22 mouse cellular contexts compared by ENCODE assay signal in the genomic region with DNA sequence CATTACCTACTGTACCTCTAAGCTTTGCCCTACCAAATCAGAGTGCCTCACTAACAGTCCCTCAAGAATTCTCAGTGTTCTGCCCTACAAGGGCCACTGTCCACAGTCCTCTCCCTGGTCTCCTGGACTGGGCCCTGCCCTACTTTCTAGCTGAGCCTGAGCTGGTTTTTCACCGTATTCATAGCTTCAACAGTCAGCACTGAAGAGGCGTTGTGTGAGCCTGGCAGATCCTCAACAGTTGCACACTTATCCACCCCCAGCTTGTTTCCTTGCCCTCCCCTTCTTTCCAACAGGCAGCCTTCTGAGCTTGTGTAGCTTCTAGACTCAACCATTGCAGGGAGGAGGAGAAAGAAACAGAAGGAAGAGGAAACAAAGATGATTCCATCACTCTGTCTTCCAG.
A peak's percentile ranks its signal among the peaks of the same experiment; 100 is the strongest.
DNase-seq lines count a peak whose midpoint lies in the region; ATAC-seq and TF ChIP-seq lines count a peak whose summit lies in the region.
"Had no signal": no experiment of that assay in that cellular context is flagged by ENCODE, and none has a peak within 500 bp of the region (broad histone marks: within the 10 kb centered on the region; RNA-seq: fewer than 3 reads in every experiment).

No protein-coding gene starts in this region.

- H3K27ac ChIP-seq in limb, embryonic 11.5 days (replicated peaks; ENCODE audit: low read depth, low read length), result no peak overlapping the region
- no peak overlapping the region for H3K27ac ChIP-seq in limb, embryonic 10.5 days
- peak overlapping the region; percentile 68 for H3K27ac ChIP-seq in layer of hippocampus, adult 2 months
- H3K27ac ChIP-seq in kidney, embryonic 14.5 days (ENCODE audit: low read depth, low read length), result no peak overlapping the region
- H3K27ac ChIP-seq: embryonic facial prominence, embryonic 12.5 days; midbrain, embryonic 10.5 days; neural tube, embryonic 13.5 days had no signal

- no peaks in the 10 kb centered on the region for H3K9me3 ChIP-seq in limb, embryonic 11.5 days (ENCODE audit: control insufficient read depth, low read length)
- H3K9me3 ChIP-seq in limb, embryonic 10.5 days (replicated peaks), result no peaks in the 10 kb centered on the region
- no peaks in the 10 kb centered on the region for H3K9me3 ChIP-seq in kidney, embryonic 14.5 days (ENCODE audit: control insufficient read depth, low read length)
- H3K9me3 ChIP-seq: embryonic facial prominence, embryonic 12.5 days; heart, embryonic 12.5 days; midbrain, embryonic 10.5 days; neural tube, embryonic 13.5 days had no signal

- intact Hi-C loops in left cerebral cortex, postnatal 25 days (cut with DNase I), result loop anchor here (5.0 kb wide), 1 partner anchor 156 kb away; the partner anchor contains the start of gene Thrb

- no peaks in the 10 kb centered on the region for H3K36me3 ChIP-seq in limb, embryonic 11.5 days (ENCODE audit: control insufficient read depth, insufficient read depth, low read length)
- no peaks in the 10 kb centered on the region for H3K36me3 ChIP-seq in limb, embryonic 10.5 days
- no peaks in the 10 kb centered on the region for H3K36me3 ChIP-seq in kidney, embryonic 14.5 days (ENCODE audit: control insufficient read depth, insufficient read depth, low read length)
- H3K36me3 ChIP-seq: embryonic facial prominence, embryonic 12.5 days; heart, embryonic 12.5 days; midbrain, embryonic 10.5 days; neural tube, embryonic 13.5 days had no signal

- TF ChIP-seq CTCF in layer of hippocampus, adult 2 months (conservative IDR thresholded peaks at IDR 0.05), result no peak

- peak; percentile 4 for DNase-seq in limb, embryonic 11.5 days (ENCODE audit: low spot score)
- DNase-seq in limb, embryonic 10.5 days (ENCODE audit: low spot score), result no peak
- DNase-seq in layer of hippocampus, adult 2 months (ENCODE audit: low spot score in 2 of 2), result peak; percentile 51 to 73
- peak; percentile 55 to 95 for DNase-seq in left cerebral cortex, postnatal 25 days (ENCODE audit: low spot score in 2 of 2)
- no peak for DNase-seq in gastrocnemius, postnatal 25 days
- DNase-seq in retina, postnatal 1 day, result no peak
- DNase-seq: adrenal gland, postnatal 25 days; cerebellum, adult 2 months; forebrain, postnatal 0 days; kidney, adult 2 months; lung, adult 2 months; lung, postnatal 36 days; thymus, adult 2 months had no signal

- no peak for ATAC-seq in limb, embryonic 11.5 days (ENCODE audit: insufficient number of reproducible peaks, low FRiP score, low TSS enrichment, low read depth)
- ATAC-seq in kidney, embryonic 14.5 days (ENCODE audit: low FRiP score, low TSS enrichment), result no peak
- ATAC-seq: activated CD4-positive, CD25-positive, alpha-beta regulatory T cell, adult 4 months; forebrain, postnatal 0 days; hindbrain, embryonic 16.5 days; Patski had no signal

- no peak overlapping the region for H3K4me2 ChIP-seq in limb, embryonic 11.5 days (ENCODE audit: low read depth, severe bottlenecking)
- H3K4me2 ChIP-seq in kidney, embryonic 14.5 days (replicated peaks; ENCODE audit: low read depth, low read length), result no peak overlapping the region
- H3K4me2 ChIP-seq: embryonic facial prominence, embryonic 12.5 days; heart, embryonic 12.5 days; liver, embryonic 11.5 days; neural tube, embryonic 13.5 days had no signal

- H3K27me3 ChIP-seq in limb, embryonic 11.5 days (ENCODE audit: control insufficient read depth, insufficient read depth, low read length), result no peaks in the 10 kb centered on the region
- H3K27me3 ChIP-seq in limb, embryonic 10.5 days (ENCODE audit: low read depth, poor library complexity, severe bottlenecking), result no peaks in the 10 kb centered on the region
- no peaks in the 10 kb centered on the region for H3K27me3 ChIP-seq in kidney, embryonic 14.5 days (ENCODE audit: control insufficient read depth, insufficient read depth, low read length)
- H3K27me3 ChIP-seq: embryonic facial prominence, embryonic 12.5 days; heart, embryonic 12.5 days; neural tube, embryonic 13.5 days; Patski had no signal

- H3K9ac ChIP-seq in limb, embryonic 11.5 days (ENCODE audit: low read length), result no peak overlapping the region
- H3K9ac ChIP-seq in kidney, embryonic 14.5 days (ENCODE audit: low read depth, low read length), result no peak overlapping the region
- H3K9ac ChIP-seq: embryonic facial prominence, embryonic 12.5 days; forebrain, postnatal 0 days; heart, embryonic 12.5 days; neural tube, embryonic 13.5 days had no signal

- WGBS in limb, embryonic 11.5 days, result 89% methylated on average over 2 of the region's 2 CpGs
- 86% methylated on average over 2 of the region's 2 CpGs for WGBS in limb, embryonic 10.5 days
- WGBS in kidney, embryonic 14.5 days, result 93% methylated on average over 2 of the region's 2 CpGs

- no peaks in the 10 kb centered on the region for H3K4me1 ChIP-seq in limb, embryonic 11.5 days (ENCODE audit: control insufficient read depth, insufficient read depth, low read length)
- no peaks in the 10 kb centered on the region for H3K4me1 ChIP-seq in limb, embryonic 10.5 days
- no peaks in the 10 kb centered on the region for H3K4me1 ChIP-seq in kidney, embryonic 14.5 days (ENCODE audit: control insufficient read depth, insufficient read depth, low read length)
- H3K4me1 ChIP-seq: embryonic facial prominence, embryonic 12.5 days; heart, embryonic 12.5 days; midbrain, embryonic 10.5 days; neural tube, embryonic 13.5 days had no signal

- H3K4me3 ChIP-seq in limb, embryonic 11.5 days (ENCODE audit: low read depth, low read length), result no peak overlapping the region
- no peak overlapping the region for H3K4me3 ChIP-seq in limb, embryonic 10.5 days
- H3K4me3 ChIP-seq in layer of hippocampus, adult 2 months, result no peak overlapping the region
- no peak overlapping the region for H3K4me3 ChIP-seq in kidney, embryonic 14.5 days (ENCODE audit: low read length)
- H3K4me3 ChIP-seq: embryonic facial prominence, embryonic 12.5 days; heart, embryonic 12.5 days; midbrain, embryonic 10.5 days; neural tube, embryonic 13.5 days had no signal

Comparison
In these comparisons a context has a peak if more than half of its experiments do, and no peak if none do; other contexts are left out.
1. DNase-seq: peak in limb, embryonic 11.5 days (single experiment), layer of hippocampus, adult 2 months (2 of 2) and left cerebral cortex, postnatal 25 days (2 of 2); none in limb, embryonic 10.5 days (single experiment), gastrocnemius, postnatal 25 days (single experiment) and retina, postnatal 1 day (single experiment).